Mouse (Mus musculus) G1E (cell line): ENCODE data around the gene Lypd5. TPM values are rescaled to one million over a fixed set of nuclear protein-coding genes. Genes with fewer than 3 reads are reported as not detected.

ENCODE experiments used
- ATAC-seq: 2 replicates; pipeline ENCODE4 v1.8.0; 2016; ENCODE audit warnings: mild to moderate bottlenecking; ENCODE audit not compliant: insufficient number of reproducible peaks, poor library complexity, low FRiP score, severe bottlenecking; ENCODE audit errors: extremely low read depth
- DNase-seq: peaks from one replicate; pipeline ENCODE4 v3.0.0; 2012; ENCODE audit warnings: low spot score
- H3K27me3 ChIP-seq: 2 replicates; pipeline ENCODE4 v1.6.1; 2012; ENCODE audit warnings: mild to moderate bottlenecking, low read length, inconsistent platforms; ENCODE audit not compliant: insufficient read depth
- H3K36me3 ChIP-seq: replicated peaks from 2 replicates; pipeline ENCODE3; 2012; ENCODE audit warnings: mild to moderate bottlenecking, inconsistent platforms
- H3K4me1 ChIP-seq: 2 replicates; pipeline ENCODE4 v1.6.1; 2012; ENCODE audit warnings: low read depth, low read length, inconsistent platforms, mixed read lengths; ENCODE audit not compliant: insufficient read depth
- H3K4me3 ChIP-seq: 2 replicates; pipeline ENCODE4 v1.5.1; 2012; ENCODE audit warnings: low read depth, mild to moderate bottlenecking, inconsistent platforms, low read length, moderate library complexity, mixed read lengths
- H3K9me3 ChIP-seq: replicated peaks from 2 replicates; pipeline ENCODE4 v1.6.1; 2012; ENCODE audit warnings: inconsistent platforms
- CTCF ChIP-seq: IDR thresholded peaks from 2 replicates; pipeline ENCODE4 v1.5.1; 2012; ENCODE audit warnings: low read depth, low read length, inconsistent platforms, mixed read lengths
- GATA1 ChIP-seq: IDR thresholded peaks from 2 replicates; pipeline ENCODE4 v1.6.1; 2012; ENCODE audit warnings: borderline replicate concordance, low read length, inconsistent platforms, mixed read lengths
- GATA2 ChIP-seq: IDR thresholded peaks from 2 replicates; pipeline ENCODE4 v1.6.1; 2012; ENCODE audit warnings: low read depth, low read length, inconsistent platforms, borderline replicate concordance
- POLR2AphosphoS5 ChIP-seq: IDR thresholded peaks from 2 replicates; pipeline ENCODE4 v1.6.1; 2012; ENCODE audit warnings: low read depth, low read length, inconsistent platforms; ENCODE audit not compliant: insufficient replicate concordance
- TAL1 ChIP-seq: conservative IDR thresholded peaks from 2 replicates; pipeline ENCODE4 v1.6.1; 2012; ENCODE audit warnings: low read depth, low read length, inconsistent platforms, mixed read lengths
- polyA plus RNA-seq: library from polyadenylated mRNA; stranded (reverse); fragments of >175 nt; gene quantifications from 2 replicates; pipeline ENCODE4 v1.2.3, GENCODE M21; 2012
- total RNA-seq, 2 experiments: library from RNA; stranded (forward) in 1 of 2; stranded (reverse) in 1 of 2; fragments of 200-1000 nt in 1 of 2; fragments of >200 nt in 1 of 2; fragmentation: Nextera tagmentation in 1 of 2; gene quantifications; 2 replicates each; pipeline ENCODE4 v1.2.3; 2014 to 2017

Gene Lypd5
- total and polyA plus RNA-seq, 3 experiments = not detected

DNA sequence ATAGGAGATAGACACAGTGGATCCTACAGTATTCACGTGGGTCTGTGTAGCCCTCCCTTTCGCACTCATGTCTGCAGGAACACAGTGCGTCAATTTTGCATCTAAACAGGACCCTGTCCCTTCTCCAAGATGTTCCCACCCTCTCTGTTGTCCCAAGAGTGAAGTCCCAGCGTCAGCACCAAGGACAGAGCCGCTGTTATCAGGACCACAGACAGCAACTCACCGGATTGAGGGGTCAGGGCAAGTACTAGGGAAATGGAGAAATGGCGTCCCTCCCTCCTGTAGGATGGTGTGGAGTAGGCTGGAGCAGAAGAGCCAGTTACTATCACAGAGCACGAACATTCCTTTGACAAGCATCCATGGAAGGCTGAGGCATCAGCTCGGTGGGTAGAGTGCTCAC, 10.3 kb downstream of the Lypd5 start:
- Histone ChIP-seq H3K9me3 (peaks cover 4% of the 10 kb centered on the region; the same call in 1 of the 2 replicates), H3K4me3 (no peak overlapping the region), H3K36me3 (no peaks in the 10 kb centered on the region), H3K4me1 (peaks cover 8% of the 10 kb centered on the region), H3K27me3 (peaks cover 13% of the 10 kb centered on the region)
- no peak for ATAC-seq
- DNase-seq = peak; percentile 45
- TF ChIP-seq GATA2 (no peak), POLR2AphosphoS5 (no peak), TAL1 (no peak), CTCF (no peak), GATA1 (no peak)

DNA sequence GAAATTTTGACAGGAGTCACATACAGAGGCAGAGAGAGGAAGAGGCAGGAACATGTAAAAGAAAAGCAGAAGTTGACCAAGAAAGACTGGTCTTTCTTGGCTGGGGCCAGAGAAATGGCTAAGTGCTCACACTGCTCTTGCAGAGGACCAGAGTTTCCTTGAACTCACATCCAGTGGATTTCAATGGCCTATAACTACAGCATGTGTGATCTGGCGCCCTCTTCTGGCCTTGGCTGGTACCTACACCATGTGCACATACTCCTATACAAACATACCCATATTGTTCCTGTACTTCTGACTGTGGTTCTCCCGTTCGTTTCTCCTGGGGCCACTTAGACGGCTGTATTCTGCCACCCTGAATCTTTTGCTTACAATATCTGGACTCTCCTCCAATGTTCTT, 12.0 kb downstream of the Lypd5 start:
- no peak overlapping the region for H3K4me3 ChIP-seq
- no peak for TF ChIP-seq GATA1
- TF ChIP-seq CTCF = no peak
- no peak for TF ChIP-seq TAL1
- TF ChIP-seq GATA2 = no peak
- peaks cover 2% of the 10 kb centered on the region; the same call in 1 of the 2 replicates for H3K27me3 ChIP-seq
- DNase-seq = no peak
- no peaks in the 10 kb centered on the region for H3K36me3 ChIP-seq
- no peak for ATAC-seq
- H3K9me3 ChIP-seq = peaks cover 4% of the 10 kb centered on the region; the same call in 1 of the 2 replicates
- peaks cover 22% of the 10 kb centered on the region for H3K4me1 ChIP-seq

DNA sequence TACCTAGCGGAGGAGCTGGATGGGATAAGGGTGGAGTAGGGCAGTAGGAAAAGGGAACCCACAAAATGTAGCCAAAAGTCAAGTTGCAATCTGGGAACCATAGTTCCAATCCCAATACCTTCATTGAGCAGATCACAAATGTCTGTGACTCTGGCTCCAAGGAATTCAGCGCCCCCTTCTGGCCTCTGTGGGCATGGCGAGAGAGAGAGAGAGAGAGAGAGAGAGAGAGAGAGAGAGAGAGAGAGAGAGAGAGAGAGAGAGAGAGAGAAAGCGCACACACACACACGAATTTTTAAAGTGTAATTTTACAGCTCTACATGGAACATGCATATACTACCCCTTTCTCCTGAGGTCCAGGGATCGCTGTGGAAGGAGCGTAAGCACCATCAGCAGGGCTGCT, 14.2 kb downstream of the Lypd5 start:
- Histone ChIP-seq H3K4me1 (peaks cover 43% of the 10 kb centered on the region), H3K9me3 (no peaks in the 10 kb centered on the region; the same call in 1 of the 2 replicates), H3K36me3 (no peaks in the 10 kb centered on the region), H3K4me3 (no peak overlapping the region), H3K27me3 (no peaks in the 10 kb centered on the region)
- ATAC-seq (no peak), DNase-seq (no peak)
- TF ChIP-seq CTCF (no peak), GATA2 (no peak), POLR2AphosphoS5 (no peak), TAL1 (no peak), GATA1 (no peak)

DNA sequence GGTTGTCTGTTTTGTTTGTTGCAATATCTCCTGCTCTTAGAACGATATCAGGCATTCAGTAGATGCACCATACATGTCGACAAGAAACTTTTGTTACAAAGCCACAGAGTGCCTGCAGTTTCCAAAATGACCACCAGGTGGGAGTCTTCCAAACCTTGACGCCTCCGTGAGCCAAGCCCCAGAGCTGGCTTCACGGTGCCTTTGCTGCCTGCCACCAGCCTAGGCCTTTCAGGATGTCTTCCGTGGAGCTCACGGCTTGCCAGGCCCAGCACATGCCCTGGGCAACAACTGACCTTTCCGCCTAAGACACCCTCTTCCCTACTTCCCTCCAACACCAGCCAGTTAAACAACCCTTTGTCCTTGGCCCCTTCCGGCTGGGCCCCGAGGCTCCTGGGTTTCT, 15.8 kb downstream of the Lypd5 start:
- DNase-seq (peak; percentile 70), ATAC-seq (peak; percentile 61)
- Histone ChIP-seq H3K4me1 (peaks cover 59% of the 10 kb centered on the region), H3K4me3 (no peak overlapping the region), H3K9me3 (no peaks in the 10 kb centered on the region; the same call in 1 of the 2 replicates), H3K27me3 (no peaks in the 10 kb centered on the region), H3K36me3 (no peaks in the 10 kb centered on the region)
- TF ChIP-seq GATA1 (no peak), CTCF (peak; percentile 55; the same call in 1 of the 2 replicates)

DNA sequence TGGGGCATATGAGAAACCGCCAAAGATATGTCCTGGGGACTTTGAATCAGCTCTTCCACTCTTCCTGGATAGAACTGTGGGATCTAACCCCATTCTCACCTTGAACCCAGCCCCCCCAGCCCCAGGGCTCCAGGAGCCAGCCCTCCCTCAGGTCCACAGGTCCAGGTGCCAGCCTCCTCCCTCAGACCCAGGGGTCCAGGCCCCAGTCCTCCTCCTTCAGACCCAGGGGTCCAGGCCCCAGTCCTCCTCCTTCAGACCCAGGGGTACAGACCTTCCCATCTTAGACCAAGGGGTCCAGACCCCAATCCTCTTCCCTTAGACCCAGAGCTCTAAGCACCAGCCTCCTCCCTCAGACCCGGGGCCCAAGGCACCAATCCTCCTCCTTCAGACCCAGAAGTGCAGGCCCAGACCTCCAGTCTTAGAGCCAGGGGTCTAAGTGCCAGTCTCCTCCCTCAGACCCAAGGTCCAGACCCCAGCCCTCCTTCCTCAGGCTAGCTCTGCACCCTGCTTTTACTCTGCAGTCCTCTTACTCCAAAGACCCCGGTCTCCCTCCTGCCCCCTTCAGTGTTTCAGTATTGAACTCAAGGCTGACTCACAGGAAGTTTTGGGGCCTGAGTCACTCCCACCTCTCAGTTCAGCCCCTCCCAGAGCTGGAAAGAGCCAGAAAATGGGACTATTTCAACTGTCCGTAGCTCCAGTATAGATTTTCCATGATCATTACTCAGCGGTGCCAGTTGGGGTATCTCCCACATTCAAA, 16.4 kb downstream of the Lypd5 start:
- ATAC-seq (no peak), DNase-seq (no peak)
- no peaks in the 10 kb centered on the region for H3K36me3 ChIP-seq
- H3K4me1 ChIP-seq = peaks cover 65% of the 10 kb centered on the region
- TF ChIP-seq GATA1 (no peak), GATA2 (no peak), POLR2AphosphoS5 (no peak), TAL1 (no peak), CTCF (no peak)
- H3K27me3 ChIP-seq = no peaks in the 10 kb centered on the region
- no peak overlapping the region for H3K4me3 ChIP-seq
- H3K9me3 ChIP-seq = no peaks in the 10 kb centered on the region; the same call in 1 of the 2 replicates

DNA sequence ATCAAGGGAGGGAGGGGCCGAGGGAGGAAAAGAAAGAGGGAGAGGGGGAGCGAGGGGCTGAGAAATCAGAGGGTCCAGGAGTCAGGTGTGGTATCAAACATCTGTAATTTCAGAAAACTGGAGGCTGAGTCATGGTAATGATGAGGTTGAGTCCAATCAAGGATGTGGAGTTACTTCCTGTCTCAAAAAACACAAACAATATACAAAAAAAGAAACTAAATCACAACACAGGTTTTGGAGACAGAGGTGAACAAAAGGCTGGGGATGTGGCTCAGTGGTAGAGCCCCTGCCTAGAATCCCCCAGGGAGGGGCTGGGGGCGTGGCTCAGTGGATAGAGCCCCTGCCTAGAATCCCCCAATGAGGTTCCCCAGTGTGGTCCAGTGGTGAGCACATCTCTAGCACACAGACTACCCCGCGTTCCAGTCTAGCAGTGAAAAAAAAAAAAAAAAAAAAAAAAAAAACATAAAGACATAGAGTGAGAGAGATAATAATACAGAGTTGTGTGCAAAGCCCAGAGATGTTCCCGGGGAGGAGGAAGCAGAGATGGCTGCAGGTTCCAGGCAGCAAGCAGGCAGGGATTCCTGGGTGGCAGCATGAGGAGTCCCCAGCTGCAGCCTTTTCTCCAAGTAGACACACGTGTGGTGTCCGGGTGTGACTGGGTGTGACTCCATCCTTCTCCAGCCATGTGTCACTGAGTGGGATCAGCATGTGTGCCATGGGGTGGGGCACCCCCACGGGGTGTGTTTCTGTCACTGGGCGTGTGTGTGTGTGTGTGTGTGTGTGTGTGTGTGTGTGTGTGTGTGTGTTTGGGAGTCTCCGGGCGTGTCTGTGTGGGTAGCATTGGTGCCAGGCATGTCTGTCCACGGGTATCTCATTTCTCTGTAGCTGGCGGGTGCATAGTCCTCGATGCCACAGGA, 18.0 kb downstream of the Lypd5 start:
- Histone ChIP-seq H3K4me3 (no peak overlapping the region; the same call in 1 of the 2 replicates), H3K27me3 (no peaks in the 10 kb centered on the region), H3K9me3 (no peaks in the 10 kb centered on the region), H3K4me1 (peaks cover 76% of the 10 kb centered on the region), H3K36me3 (peaks cover 6% of the 10 kb centered on the region)
- no peak for TF ChIP-seq GATA1
- no peak for TF ChIP-seq TAL1
- no peak for ATAC-seq
- no peak for DNase-seq
